Mouse (Mus musculus) c-Kit-positive CD71-positive TER-119-negative erythroid progenitor cells, embryonic 14.5 days (primary cell): ENCODE measurements around the gene Cab39l.
A peak's percentile ranks its signal among the peaks of the same experiment; 100 is the strongest.
"Not testable (repeated sequence)": the region's sequence is repeated elsewhere in the genome, so short reads cannot be mapped to it uniquely, and the experiment has no call there.

Source experiments
- DNase-seq: peaks from one replicate; pipeline ENCODE4 v3.0.0-alpha.2; 2013; ENCODE audit warnings: low read depth

The Cab39l gene

GRCm38 (mm10) chr14:59576385-59576784 is 135.6 kb downstream of the Cab39l start:
- DNase-seq: no peak

DNA sequence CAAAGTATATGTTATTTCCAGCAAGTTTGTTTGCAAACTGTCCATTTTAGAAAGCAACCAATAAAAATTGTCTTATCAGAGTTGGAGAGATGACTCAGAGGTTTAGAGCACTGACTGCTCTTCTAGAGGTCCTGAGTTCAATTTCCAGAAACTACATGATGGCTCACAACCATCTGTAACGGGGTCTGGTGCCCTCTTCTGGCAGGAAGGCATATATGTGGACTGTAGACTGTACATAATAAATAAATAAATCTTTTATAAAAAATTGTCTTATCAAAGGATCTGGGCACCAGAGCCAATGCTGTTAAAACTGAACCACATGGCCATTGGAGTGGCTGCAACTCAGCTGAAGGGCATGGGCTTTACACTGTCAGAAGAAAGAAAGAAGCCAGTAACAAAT is 149.8 kb downstream of the Cab39l start:
- DNase-seq: peak; percentile 25

DNA sequence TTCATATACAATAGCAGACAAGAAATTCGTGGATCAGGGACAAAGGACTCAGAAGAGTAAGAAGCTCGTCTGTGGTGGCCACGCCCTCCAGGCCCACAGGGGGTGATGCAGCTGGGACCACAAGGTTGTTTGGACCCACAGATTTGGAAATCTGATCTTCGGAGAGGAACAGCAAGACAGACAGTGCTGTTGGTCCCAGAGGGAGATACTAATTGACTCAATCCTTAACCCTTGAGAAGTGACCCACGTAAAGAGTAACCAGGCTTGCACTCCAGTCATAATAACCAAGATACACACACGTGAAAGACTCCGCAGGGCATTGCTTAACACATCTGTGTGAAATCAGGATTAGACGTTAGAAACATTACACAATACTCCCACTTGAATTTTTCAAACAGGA is 151.1 kb downstream of the Cab39l start:
- no peak for DNase-seq

GRCm38 (mm10) chr14:59592593-59592992 is 151.8 kb downstream of the Cab39l start:
- no peak for DNase-seq

DNA sequence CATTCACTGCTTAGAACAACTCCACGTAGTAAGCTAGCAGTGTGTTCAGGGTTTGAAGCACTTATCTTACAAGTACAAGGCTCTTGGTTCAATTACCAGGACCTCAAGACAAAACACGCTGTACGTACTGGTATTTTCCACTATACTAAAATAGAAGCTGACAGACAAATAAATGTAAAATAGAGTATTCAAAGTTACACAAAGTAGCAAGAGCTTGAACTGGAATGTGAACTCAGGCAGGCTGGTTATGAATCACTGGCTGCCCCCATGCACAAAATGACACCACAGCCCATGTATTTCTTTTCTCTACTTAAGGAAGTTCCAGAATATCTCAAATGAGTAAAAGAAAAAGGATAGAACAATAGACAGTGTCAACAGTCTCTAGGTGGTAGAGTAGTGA is 154.2 kb downstream of the Cab39l start:
- DNase-seq: no peak

DNA sequence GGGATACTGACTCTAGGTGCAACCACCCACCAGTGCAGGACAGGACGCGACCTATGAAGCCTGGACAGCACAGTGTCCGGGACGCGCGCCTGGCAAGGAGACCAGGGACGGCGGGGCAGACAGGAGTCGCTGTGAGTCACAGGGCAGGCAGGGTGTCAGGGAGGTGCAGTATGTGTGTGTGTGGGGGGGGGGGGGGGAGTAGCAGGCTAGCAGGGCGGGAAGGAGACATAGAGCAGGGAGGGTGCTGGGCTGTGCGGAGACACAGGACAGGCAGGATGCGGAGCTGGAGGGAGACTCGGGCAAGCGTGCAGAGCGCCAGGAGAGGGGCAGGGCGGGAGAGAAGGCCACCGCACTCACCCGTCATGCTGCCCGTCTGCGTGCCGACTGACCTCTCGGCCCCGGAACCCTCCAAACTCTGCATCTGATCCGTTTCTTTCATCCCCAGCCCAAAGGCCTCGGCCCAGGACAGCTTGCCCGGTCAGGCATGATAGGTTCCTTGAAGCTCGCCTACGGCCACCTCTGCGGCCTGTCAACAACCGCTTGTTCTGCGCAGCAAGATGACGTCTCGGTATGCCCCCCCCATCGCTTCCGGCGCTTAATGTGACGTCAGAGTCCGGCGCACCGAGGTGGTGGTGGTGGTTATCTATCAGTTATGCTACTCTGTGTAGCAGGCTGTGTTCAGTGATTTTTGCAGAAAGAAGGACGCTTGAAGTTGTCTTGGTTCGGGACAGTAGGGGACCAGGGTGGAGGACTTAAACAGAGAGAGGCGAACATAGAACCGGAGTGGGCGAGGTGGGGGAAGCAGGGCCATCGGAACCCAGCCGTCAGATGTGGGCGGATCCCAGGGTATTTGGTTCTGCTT is 156.9 kb downstream of the Cab39l start, which contains the start of gene Cdadc1:
Cdadc1 (minus strand) TSS at position 562 of the 862 bp plus-strand sequence.
- peak; percentile 86 for DNase-seq

DNA sequence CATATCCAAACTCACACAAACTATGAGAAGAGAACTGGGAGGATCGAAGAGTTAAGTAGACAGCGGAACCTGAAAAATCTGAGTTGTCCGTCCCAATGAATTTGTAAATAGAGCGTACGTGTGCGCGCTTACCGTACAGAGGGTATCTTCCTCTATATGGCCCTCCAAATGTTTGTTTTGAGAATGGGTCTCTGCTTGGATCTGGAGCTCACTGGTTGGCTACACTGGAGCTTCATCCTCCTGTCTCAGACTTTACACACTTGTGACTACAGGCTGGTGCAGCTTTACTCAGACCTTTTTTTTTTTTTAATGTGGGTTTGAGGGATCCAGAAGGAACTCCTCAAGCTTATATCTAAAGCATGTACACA is 157.5 kb downstream of the Cab39l start:
- no peak for DNase-seq

GRCm38 (mm10) chr14:59604002-59604645 is 163.4 kb downstream of the Cab39l start:
- DNase-seq: no peak

DNA sequence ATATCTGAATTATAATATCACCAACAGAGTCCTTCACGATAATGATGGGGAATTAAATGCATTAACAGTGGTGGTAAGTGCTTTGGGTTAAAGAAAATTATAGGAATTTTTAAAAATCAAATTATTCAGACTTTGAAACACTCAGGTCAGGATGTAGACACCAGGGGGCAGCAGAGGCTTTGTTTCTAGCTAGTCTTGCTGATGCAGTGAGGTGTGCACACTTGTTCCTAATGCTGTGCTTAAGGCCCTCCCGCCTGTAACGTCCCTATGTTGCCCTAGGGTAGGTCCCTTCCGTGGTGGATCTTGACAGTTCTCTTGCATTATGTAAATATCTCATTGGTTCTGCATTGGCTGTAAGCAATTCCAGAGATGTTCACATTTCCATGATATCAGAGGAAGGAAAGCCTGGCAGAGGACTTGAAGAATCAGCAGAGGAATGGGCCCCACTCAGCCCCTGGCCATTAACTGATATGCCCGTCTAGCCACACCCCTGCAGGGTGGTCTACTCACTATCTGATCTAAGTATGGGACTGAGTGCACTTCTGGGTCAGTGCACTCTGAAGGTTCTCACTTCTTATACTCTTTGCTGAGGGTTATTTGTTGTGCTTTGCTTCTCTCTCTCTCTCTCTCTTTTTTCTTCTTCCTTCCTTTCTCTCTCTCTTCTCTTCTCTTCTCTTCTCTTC is 165.0 kb downstream of the Cab39l start:
- DNase-seq: peak; percentile 40

DNA sequence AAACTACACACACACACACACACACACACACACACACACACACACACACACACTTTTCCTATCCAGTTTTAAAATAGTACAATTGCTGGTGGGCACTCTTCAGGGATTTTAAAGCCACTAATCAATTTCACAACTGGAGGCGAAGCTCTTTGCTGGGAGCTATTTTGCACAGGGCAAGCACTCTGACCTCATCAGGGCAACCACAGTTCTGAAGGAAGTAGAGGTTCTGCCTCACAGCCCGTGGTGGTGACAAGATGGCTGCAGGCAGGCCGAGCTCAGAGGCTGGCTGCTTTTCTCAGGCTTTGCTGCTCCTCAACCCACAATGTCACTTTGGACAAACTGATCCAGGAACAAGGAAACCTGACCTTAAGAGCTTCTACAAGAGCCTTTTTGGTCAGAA is 166.2 kb downstream of the Cab39l start:
- no peak for DNase-seq

- DNase-seq: peak; percentile 34
Observed at GRCm38 (mm10) chr14:59612920-59613625, 172.3 kb downstream of the Cab39l start.

DNA sequence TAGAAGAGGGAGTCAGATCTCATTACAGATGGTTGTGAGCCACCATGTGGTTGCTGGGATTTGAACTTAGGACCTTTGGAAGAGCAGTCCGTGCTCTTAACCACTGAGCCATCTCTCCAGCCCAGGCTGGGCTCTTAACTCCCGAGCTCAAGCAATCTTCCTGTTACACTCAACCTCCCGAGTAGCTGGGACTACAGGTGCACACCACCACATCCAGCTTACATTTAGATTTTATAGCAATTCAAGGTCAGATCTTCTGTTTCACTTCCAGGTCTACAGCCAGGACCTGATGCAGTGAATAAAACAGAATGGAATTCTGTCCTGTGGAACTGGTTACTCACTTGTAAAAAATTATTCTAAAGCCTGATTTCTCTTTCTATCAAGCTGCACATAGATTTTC is 173.4 kb downstream of the Cab39l start:
- not testable (repeated sequence) for DNase-seq

- DNase-seq: no peak
Observed at GRCm38 (mm10) chr14:59616802-59617201, 176.0 kb downstream of the Cab39l start.

DNA sequence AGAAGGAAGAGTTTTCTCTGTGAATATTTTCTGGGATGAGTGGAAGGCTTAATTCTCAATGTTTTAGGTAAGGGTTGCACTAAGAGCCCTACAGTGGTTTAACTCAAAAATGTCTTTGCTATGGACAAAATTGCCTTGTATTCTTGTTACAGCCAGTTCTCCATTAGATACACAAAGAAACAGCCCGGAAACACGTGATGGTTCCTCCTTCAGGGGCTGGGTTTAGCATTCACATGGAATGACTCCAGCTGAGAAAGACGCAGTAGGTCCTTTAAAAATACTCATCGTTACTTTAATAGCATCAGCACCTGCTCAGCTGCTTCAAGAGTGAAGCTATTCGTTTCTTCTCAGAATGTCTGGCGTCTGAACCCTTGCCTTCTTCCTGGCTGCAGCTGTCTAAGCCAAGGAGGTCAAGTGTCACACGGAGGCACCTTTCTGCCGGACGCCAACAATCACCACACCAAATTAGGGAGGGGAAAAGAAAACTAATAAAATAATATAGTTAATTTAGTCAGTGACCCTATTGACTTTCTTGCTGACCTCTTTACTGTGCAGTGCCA is 183.6 kb downstream of the Cab39l start:
- DNase-seq: no peak

- DNase-seq: no peak
Observed at GRCm38 (mm10) chr14:59625158-59625805, 184.5 kb downstream of the Cab39l start, which contains the start of gene Shisa2. Gene Shisa2 (plus strand): TSS chr14:59625308.

GRCm38 (mm10) chr14:59625806-59626364 is 185.1 kb downstream of the Cab39l start:
- DNase-seq: no peak

DNA sequence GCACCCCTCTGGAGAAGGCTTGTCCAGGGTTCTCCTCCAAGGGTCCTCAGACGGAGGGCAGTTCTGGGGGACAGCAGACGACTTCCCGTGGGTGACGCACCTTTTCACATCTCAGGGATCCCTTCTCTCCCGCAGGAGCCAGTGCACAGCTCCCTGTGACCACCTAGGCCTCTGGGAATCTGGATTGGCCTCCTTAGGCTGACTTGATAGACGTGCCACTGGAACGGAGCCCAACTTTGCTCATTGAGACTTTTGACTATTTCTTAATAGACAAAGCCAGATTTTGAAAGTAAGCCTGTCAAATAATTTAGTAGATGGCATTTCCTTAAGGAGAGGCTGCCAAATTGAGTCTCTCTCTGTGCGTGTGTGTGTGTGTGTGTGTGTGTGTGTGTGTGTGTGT is 185.9 kb downstream of the Cab39l start:
- no peak for DNase-seq

DNA sequence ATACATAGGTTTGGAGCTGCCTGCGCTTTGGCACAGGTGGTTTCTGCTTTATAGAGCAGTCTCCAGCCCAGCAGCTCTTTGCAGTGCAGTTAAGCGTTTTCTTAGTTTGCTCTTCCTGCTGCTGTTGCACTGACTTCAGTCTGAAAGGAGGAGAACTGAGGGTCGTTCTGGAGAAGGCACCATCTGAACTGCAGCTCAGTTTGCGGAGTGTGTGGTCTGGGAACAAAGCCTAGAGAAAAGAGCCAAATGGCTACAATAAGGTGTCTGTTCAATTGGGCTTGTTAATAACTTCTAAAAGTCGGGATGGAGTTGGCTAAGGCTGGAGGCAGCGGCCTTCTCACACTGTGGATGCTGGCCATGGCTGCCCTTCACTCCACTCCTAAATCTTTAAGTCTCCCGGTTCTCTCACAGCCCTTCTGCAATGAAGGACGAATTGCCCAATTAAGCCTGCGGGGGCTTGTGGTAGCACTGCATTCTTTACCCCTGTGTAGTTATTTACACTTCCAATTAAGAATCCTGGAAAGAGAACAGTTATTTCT is 186.4 kb downstream of the Cab39l start:
- no peak for DNase-seq

DNA sequence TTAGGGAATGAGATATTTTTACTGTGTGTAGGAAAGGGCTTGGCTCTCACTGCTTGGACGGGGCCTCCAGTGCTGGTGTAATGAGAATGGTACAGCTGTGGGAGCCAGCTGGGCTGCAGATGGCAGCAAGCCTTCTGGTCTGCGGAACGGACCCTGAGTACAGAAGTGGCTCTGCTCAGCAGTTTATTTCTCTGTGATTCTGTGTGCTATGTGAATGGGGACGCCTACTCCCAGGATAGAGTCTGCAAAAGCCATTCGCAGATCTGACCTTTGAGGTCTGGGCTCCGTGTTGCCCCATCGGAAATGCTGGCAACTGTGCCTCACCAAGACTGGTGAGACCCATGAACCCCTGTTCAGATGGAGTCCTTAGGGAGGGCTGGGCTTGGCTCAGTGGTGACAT is 187.1 kb downstream of the Cab39l start:
- DNase-seq: no peak

DNA sequence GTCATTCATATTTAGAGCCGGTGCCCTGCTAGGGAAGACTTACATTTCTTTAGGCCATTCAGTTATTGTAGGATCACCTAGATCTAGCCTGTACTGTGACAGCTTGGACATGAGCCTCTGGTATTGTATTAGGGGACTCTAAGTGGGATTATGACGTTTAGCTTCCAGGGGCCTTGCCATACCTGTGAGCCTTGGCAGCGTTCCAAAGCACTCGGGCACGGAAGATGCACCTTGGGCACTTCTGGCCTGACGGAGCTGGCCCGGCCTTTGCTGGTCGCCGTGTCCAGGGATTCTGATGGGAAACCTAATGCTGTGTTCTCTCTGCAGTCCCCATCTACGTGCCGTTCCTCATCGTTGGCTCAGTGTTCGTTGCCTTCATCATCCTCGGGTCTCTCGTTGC is 188.5 kb downstream of the Cab39l start:
- DNase-seq: no peak

DNA sequence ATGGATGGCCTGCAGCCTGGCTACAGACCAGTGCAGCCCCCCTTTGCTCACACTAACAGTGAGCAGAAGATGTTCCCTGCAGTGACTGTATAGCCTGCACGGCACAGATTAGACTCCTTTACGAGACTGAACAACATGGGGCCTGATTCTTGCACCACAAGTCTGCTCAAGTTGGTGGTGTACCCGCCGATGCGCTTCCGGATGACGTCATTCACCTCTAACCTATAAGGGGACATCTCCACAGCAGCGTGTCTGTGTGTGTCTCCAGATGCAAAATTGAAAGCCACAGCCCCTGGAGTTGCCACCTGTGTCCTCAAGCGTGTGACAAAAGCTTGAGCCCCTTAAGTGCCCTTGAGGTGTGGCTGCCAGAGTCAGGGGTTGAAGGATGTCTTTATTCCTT is 189.3 kb downstream of the Cab39l start:
- DNase-seq: no peak
